Mouse (Mus musculus): ENCODE results near the gene Gm47955.
"Not testable (repeated sequence)": the region's sequence is repeated elsewhere in the genome, so short reads cannot be mapped to it uniquely, and the experiment has no call there.

- TF ChIP-seq CTCF (IDR thresholded peaks at IDR 0.05; ENCODE audit: extremely low read depth, insufficient read length, insufficient replicate concordance, low read depth, low read length); POLR2A (IDR thresholded peaks at IDR 0.05; ENCODE audit: low read depth, low read length): not testable (repeated sequence)
Observed at GRCm38 (mm10) chr1:83000306-83000705, 40.2 kb downstream of the Gm47955 start, which contains the start of gene Gm47959.
